Mouse (Mus musculus): ENCODE measurements around the gene Rhot2. TPM values are rescaled to one million over a fixed set of nuclear protein-coding genes. Genes with fewer than 3 reads are reported as not detected.

Rhot2 gene
- polyA plus RNA-seq, 1 experiment: 206 TPM

- DNase-seq: no peak
- peaks cover 17% of the 10 kb centered on the region for H3K4me1 ChIP-seq (replicated peaks; ENCODE audit: control insufficient read depth, insufficient read depth, low read length)
- H3K4me3 ChIP-seq (ENCODE audit: control insufficient read depth, insufficient read depth, low read length): peak overlapping the region; percentile 87
- H3K36me3 ChIP-seq (ENCODE audit: control insufficient read depth, insufficient read depth, low read length): peaks cover 31% of the 10 kb centered on the region
- TF ChIP-seq POLR2A (IDR thresholded peaks at IDR 0.05; ENCODE audit: control insufficient read depth, extremely low read depth, insufficient read depth, low read length, poor library complexity) (no peak), CTCF (IDR thresholded peaks at IDR 0.05; ENCODE audit: borderline replicate concordance, control insufficient read depth, extremely low read depth, insufficient read depth, low read length, poor library complexity) (no peak)
- 0 out of 2 replicates have a peak overlapping the region, but pooled peaks have one; percentile 18 for H3K27ac ChIP-seq (ENCODE audit: control insufficient read depth, insufficient read depth, low read length)
- H3K27me3 ChIP-seq (ENCODE audit: control insufficient read depth, insufficient read depth, low read length): no peaks in the 10 kb centered on the region
- 3% methylated on average over 37 of the region's 38 CpGs for WGBS
Measured at GRCm38 (mm10) chr17:25843636-25844395, 835 bp downstream of the Rhot2 start.

GRCm38 (mm10) chr17:25843122-25843521 lies 1.5 kb downstream of the Rhot2 start:
- DNase-seq: no peak
- Histone ChIP-seq H3K4me1 (replicated peaks; ENCODE audit: control insufficient read depth, insufficient read depth, low read length) (peaks cover 17% of the 10 kb centered on the region), H3K27ac (ENCODE audit: control insufficient read depth, insufficient read depth, low read length) (no peak overlapping the region), H3K4me3 (ENCODE audit: control insufficient read depth, insufficient read depth, low read length) (no peak overlapping the region; the same call in 1 of the 2 replicates), H3K36me3 (ENCODE audit: control insufficient read depth, insufficient read depth, low read length) (peaks cover 35% of the 10 kb centered on the region), H3K27me3 (ENCODE audit: control insufficient read depth, insufficient read depth, low read length) (no peaks in the 10 kb centered on the region)
- WGBS: 90% methylated on average over 4 of the region's 4 CpGs
- TF ChIP-seq POLR2A (IDR thresholded peaks at IDR 0.05; ENCODE audit: control insufficient read depth, extremely low read depth, insufficient read depth, low read length, poor library complexity) (no peak), CTCF (IDR thresholded peaks at IDR 0.05; ENCODE audit: borderline replicate concordance, control insufficient read depth, extremely low read depth, insufficient read depth, low read length, poor library complexity) (no peak)

GRCm38 (mm10) chr17:25842509-25842908 lies 2.1 kb downstream of the Rhot2 start:
- 95% methylated on average over 3 of the region's 3 CpGs for WGBS
- H3K27me3 ChIP-seq (ENCODE audit: control insufficient read depth, insufficient read depth, low read length): no peaks in the 10 kb centered on the region
- H3K4me1 ChIP-seq (replicated peaks; ENCODE audit: control insufficient read depth, insufficient read depth, low read length): peaks cover 19% of the 10 kb centered on the region
- TF ChIP-seq CTCF (IDR thresholded peaks at IDR 0.05; ENCODE audit: borderline replicate concordance, control insufficient read depth, extremely low read depth, insufficient read depth, low read length, poor library complexity) (no peak), POLR2A (IDR thresholded peaks at IDR 0.05; ENCODE audit: control insufficient read depth, extremely low read depth, insufficient read depth, low read length, poor library complexity) (no peak)
- DNase-seq: no peak
- no peak overlapping the region for H3K27ac ChIP-seq (ENCODE audit: control insufficient read depth, insufficient read depth, low read length)
- no peak overlapping the region for H3K4me3 ChIP-seq (ENCODE audit: control insufficient read depth, insufficient read depth, low read length)
- H3K36me3 ChIP-seq (ENCODE audit: control insufficient read depth, insufficient read depth, low read length): peaks cover 36% of the 10 kb centered on the region

- TF ChIP-seq POLR2A (IDR thresholded peaks at IDR 0.05; ENCODE audit: control insufficient read depth, extremely low read depth, insufficient read depth, low read length, poor library complexity) (no peak), CTCF (IDR thresholded peaks at IDR 0.05; ENCODE audit: borderline replicate concordance, control insufficient read depth, extremely low read depth, insufficient read depth, low read length, poor library complexity) (no peak)
- Histone ChIP-seq H3K4me3 (ENCODE audit: control insufficient read depth, insufficient read depth, low read length) (no peak within 1 kb of the TSS), H3K27ac (ENCODE audit: control insufficient read depth, insufficient read depth, low read length) (no peak within 1 kb of the TSS), H3K27me3 (ENCODE audit: control insufficient read depth, insufficient read depth, low read length) (no peaks in the 10 kb centered on the region), H3K4me1 (replicated peaks; ENCODE audit: control insufficient read depth, insufficient read depth, low read length) (peaks cover 31% of the 10 kb centered on the region), H3K36me3 (ENCODE audit: control insufficient read depth, insufficient read depth, low read length) (peaks cover 36% of the 10 kb centered on the region)
- DNase-seq: no peak
- WGBS: 97% methylated on average over 22 of the region's 22 CpGs
Measured at GRCm38 (mm10) chr17:25841117-25841880, 3.4 kb downstream of the Rhot2 start, which contains the start of gene Gm20683. Gene Gm20683, minus strand, starts transcription at chr17:25841763.

- TF ChIP-seq CTCF (IDR thresholded peaks at IDR 0.05; ENCODE audit: borderline replicate concordance, control insufficient read depth, extremely low read depth, insufficient read depth, low read length, poor library complexity): no peak
- no peak for TF ChIP-seq POLR2A (IDR thresholded peaks at IDR 0.05; ENCODE audit: control insufficient read depth, extremely low read depth, insufficient read depth, low read length, poor library complexity)
- Histone ChIP-seq H3K4me1 (replicated peaks; ENCODE audit: control insufficient read depth, insufficient read depth, low read length) (peaks cover 33% of the 10 kb centered on the region), H3K36me3 (ENCODE audit: control insufficient read depth, insufficient read depth, low read length) (peaks cover 36% of the 10 kb centered on the region), H3K4me3 (ENCODE audit: control insufficient read depth, insufficient read depth, low read length) (no peak overlapping the region), H3K27ac (ENCODE audit: control insufficient read depth, insufficient read depth, low read length) (no peak overlapping the region), H3K27me3 (ENCODE audit: control insufficient read depth, insufficient read depth, low read length) (no peaks in the 10 kb centered on the region)
- WGBS: 99% methylated on average over 6 of the region's 6 CpGs
- DNase-seq: no peak
Measured at GRCm38 (mm10) chr17:25840519-25840918, 4.1 kb downstream of the Rhot2 start.

GRCm38 (mm10) chr17:25839455-25840235 lies 5.0 kb downstream of the Rhot2 start:
- Histone ChIP-seq H3K4me1 (replicated peaks; ENCODE audit: control insufficient read depth, insufficient read depth, low read length) (peaks cover 28% of the 10 kb centered on the region), H3K27ac (ENCODE audit: control insufficient read depth, insufficient read depth, low read length) (no peak overlapping the region), H3K4me3 (ENCODE audit: control insufficient read depth, insufficient read depth, low read length) (no peak overlapping the region), H3K27me3 (ENCODE audit: control insufficient read depth, insufficient read depth, low read length) (no peaks in the 10 kb centered on the region), H3K36me3 (ENCODE audit: control insufficient read depth, insufficient read depth, low read length) (peaks cover 36% of the 10 kb centered on the region)
- DNase-seq: no peak
- WGBS: 94% methylated on average over 14 of the region's 14 CpGs
- no peak for TF ChIP-seq CTCF (IDR thresholded peaks at IDR 0.05; ENCODE audit: borderline replicate concordance, control insufficient read depth, extremely low read depth, insufficient read depth, low read length, poor library complexity)
- no peak for TF ChIP-seq POLR2A (IDR thresholded peaks at IDR 0.05; ENCODE audit: control insufficient read depth, extremely low read depth, insufficient read depth, low read length, poor library complexity)
